Mouse (Mus musculus): Measurements from ENCODE around the gene Ldhc.
A peak's percentile ranks its signal among the peaks of the same experiment; 100 is the strongest.
"Not testable (repeated sequence)": the region's sequence is repeated elsewhere in the genome, so short reads cannot be mapped to it uniquely, and the experiment has no call there.

Gene Ldhc

GRCm38 (mm10) chr7:46843576-46843975, 17.4 kb upstream of the Ldhc start:
- peak; percentile 56 for DNase-seq

DNA sequence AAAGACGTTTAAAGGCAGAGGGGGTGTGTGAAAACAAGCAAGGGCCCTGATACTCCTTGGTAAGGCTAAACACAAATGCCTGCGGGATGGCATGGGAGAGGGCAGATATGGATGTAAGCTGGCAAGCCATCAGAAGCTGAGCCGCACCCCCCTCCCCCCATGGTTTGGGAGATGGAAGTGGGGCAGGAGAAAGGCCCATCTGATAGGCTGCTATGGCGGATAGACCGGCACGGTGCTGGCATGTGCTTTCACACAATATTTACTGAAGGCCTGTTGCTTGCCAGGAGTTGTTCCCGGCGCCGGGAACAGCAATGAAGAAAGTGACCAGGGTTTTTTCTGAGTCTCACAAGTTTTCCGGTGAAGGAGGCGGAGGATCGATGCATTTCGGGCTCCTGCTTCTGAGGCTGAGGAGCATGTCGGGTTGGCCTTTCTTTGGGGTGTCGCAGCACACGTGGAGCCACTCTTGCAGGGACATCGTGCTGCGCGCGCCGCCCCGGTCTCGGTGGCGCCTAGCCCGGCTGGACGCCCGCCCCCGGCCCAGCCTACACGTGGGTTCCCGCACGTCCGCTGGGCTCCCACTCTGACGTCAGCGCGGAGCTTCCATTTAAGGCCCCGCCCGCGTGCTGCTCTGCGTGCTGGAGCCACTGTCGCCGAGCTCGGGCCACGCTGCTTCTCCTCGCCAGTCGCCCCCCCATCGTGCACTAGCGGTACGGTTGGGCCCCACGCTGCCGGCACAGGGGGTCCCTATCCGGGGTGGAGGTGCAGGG, 15.6 kb upstream of the Ldhc start:
- peak; percentile 88 for DNase-seq

DNA sequence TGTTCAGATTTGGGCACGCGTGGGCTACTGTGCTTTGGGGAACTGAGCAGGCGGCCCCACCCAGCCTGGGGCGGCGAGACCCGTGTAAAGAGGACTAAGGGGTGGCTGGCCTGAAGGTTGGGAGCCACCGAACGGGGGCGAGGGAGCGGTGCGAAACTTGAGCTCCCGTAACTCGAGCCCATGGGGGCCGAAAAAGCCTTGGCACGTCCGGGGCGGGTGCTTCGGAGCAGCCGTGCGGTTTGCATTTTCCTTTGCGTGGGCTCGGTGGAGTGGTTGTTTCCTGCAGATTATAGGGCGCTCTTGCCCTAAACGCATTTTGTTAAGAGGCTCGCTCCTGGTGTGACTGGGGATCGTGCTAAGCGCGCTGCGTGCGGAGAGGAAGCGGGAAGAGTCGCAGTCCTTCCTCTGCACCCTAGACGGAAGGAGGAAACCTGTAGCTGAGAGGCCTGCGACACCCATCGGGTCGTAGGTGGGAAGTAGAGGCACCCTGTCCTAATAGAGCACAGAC, 15.0 kb upstream of the Ldhc start:
- DNase-seq = no peak

- peak; percentile 70 for DNase-seq
These were observed 14.3 kb upstream of the Ldhc start for GRCm38 (mm10) chr7:46846486-46847244.

DNA sequence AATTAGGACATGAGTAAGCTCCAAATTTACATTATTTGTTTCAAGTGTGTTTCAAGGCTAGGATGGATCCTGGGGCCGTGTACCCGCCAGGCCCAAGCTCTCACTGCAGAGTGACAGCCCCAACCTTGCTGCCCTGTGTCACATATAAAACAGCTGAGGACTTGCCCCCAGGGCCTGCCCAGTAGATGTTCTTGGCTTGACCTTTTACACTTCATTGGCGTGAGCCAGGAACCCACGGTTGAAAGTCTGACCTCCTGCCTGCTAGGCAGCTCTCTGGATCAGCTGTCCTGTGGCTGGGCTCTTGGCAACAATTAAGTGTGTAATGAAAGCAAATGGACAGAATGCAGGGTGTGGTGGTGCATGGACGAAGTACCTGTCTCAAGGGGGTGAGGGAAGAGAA, 11.7 kb upstream of the Ldhc start:
- no peak for DNase-seq

- no peak for DNase-seq
These were observed 10.0 kb upstream of the Ldhc start for GRCm38 (mm10) chr7:46851026-46851425.

DNA sequence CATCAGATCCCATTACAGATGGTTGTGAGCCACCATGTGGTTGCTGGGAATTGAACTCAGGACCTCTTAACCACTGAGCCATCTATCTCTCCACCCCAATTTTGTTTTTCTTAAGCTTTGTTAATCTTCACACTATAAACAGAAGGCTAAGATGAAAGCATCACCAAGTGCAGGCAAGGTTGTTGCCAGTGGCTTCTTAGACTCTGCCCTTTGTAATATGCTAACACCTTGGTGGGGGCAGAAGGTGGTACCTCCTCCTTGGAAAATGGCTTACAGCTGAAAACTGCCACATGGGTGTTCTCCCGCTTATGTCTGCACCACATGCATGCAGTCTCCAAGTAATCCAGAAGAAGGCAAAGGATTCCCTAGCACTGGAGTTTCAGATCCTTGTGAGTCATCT, 8.3 kb upstream of the Ldhc start:
- no peak for DNase-seq

DNA sequence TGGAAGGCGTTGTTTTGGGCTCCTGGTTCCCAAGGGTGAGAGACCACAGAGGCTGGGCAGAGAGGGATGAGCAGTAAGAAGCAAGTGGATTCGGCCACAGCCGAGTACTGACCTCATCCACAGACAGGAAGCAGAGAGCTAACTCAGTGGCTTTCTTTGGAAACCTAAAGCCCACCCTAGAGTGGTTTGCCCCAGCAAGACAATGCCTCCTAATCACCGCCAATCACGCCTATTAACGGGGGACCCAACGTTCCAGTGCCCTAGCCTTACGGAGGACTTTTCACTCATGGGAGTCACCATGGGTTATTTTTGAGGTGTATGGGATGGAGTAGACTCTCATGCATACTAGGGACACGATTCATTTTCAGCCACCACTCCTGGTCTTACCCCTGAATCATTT, 7.6 kb upstream of the Ldhc start:
- DNase-seq = no peak

DNA sequence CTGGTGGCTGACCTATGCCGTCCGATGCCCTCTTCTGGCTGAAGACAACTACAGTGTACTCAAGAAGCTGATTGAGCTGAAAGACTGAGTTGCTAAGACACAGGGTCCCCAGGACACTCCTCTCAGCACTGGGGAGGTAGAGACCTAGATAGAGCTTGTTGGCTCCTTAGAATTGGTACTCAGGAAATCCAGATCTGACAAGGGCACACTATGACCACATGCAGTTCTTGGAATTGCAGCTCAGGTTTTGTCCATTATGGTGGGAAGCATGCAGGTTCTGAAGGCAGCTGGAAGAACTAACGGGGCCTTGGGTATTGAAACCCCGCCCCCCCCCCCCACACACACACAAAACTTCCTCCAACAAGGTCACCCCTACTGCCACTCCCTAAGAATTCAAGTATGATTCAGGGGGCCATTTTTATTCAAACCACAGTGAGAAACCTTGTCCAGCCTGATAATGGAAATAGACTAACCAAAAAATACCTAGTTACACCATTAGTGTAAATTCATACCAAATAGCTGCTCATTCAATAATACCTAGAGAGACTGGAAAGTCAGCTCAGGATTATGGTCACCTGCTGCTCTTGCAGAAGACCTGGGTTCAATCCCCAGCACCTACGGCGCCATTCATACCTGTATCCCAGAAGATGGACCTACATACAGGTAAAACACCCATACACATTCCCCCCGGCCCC, 5.0 kb upstream of the Ldhc start:
- no peak for DNase-seq

- no peak for DNase-seq
These were observed 3.6 kb upstream of the Ldhc start for GRCm38 (mm10) chr7:46857436-46857835.

DNA sequence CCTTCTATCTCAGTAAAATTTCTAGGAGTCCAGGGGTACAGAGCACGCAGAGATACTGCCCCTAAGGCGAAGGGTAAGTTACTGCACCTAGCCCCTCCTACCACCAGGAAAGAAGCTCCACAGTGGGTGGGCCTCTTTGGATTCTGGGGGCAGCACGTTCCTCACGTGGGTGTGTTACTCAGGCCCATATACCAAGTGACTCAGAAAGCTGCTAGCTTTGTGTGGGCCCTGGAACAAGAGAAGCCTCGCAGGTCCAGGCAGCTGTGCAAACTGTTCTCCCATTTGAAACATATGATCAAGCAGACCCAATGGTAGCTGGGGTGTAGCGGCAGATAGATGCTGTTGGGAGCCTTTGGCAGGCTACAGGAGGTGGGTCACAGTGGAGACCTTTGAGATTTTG, 2.0 kb upstream of the Ldhc start:
- no peak for DNase-seq

- DNase-seq = no peak
These were observed 11.0 kb downstream of the Ldhc start for GRCm38 (mm10) chr7:46871988-46872387.

DNA sequence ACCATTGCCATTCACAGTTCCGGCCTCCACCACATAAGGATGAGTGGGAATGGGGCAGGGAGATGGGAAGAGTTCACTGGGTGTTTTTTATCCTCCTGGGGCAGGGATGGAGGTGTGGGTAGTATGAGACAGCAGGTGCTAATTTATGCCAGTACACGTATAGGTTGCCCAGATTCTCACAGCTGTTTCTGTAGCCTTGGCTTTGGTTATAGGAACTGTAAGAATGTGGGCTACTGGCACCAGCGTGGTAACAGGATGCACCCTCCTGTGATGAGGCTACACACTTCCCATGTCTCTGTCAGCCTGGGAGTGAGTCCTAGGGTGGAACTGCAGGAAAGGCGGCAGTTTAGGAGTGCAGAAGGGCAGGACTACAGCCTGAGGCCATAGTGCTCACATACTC, 15.8 kb downstream of the Ldhc start:
- no peak for DNase-seq

DNA sequence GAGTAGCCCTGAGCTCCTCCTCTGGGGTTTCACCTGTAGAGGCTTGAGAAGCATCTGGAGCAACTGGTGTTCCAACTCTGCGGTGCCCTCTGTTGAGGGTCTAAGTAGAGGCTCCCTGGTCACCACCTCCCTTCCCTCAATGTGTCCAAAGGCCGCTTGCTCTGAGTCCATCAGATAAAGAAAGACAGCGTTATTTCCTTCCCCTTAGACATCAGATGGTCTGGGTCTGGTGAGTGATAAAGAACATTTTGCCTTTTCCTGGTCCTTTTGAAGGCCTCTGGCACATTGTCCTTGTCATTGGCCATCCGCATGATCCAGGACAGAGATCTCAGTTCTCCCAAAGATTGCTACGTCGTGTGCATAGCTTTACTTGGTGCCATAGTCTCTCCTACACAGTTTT, 16.3 kb downstream of the Ldhc start:
- no peak for DNase-seq

DNA sequence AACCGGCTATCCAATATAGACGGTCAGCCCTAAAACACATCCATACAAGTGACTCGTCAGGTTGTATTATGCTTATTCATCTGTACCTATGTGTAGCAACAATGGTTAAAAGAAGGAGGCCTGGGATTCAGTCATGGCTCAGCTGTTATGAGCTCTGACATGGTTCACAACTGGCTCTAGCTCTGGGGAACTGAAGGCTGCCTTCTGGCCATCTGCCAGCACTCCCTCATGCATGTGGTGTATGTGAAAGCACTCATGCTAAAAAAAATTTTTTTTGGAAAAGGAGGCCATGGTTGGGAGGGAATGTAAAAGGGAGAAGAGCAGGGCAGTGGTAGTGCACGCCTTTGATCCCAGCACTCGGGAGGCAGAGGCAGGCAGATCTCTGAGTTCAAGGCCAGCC, 18.8 kb downstream of the Ldhc start:
- DNase-seq = no peak

DNA sequence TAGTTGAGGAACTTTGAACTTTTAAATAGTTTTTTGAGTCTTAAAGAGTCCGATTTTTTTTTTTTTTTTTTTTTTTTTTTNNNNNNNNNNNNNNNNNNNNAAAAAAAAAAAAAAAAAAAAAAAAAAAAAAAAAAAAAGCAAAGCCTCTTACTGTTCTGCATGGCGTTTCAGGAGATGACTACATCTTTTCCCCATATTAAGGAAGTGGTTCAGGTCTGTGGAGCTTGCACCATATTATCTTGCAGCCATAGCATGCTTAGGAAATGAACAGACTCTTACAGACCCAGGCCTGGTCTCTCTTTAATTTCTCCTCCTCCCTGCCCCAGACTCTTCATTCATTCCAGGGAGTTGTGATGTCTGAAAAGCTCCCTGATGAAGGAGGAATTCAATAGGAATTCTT, 20.0 kb downstream of the Ldhc start:
- no peak for DNase-seq

DNA sequence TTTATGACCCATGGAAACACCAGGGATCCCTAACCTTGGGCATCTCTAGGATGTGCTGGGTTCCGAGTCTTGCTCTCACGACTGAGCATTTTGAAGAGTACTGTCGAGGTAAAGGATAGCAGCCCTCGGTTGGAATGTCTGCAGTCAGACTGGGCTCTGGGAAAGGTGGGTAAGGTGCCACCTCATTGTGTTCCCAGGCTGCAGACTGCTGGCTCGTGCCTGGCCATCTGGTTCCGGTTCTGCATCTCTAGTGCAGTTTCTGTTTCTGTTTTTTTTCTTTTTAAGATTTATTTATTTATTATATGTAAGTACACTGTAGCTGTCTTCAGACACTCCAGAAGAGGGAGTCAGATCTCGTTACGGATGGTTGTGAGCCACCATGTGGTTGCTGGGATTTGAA, 20.9 kb downstream of the Ldhc start:
- not testable (repeated sequence) for DNase-seq

GRCm38 (mm10) chr7:46883304-46883703, 22.3 kb downstream of the Ldhc start:
- no peak for DNase-seq

DNA sequence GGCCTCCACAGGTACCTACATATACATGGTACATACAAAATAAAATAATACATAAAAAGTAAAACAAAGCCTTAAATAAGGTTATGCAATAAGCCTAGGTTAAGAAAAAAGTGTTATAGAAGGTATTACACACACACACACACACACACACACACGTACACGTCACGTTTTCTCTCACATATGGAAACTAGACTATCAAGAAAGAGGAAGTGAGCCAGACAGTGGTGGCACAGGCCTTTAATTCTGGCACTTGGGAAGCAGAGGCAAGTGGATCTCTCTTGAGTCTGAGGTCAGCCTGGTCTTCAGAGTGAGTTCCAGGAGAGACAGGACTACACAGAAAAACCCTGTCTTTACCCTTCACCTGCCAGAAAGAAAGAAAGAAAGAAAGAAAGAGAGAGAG, 34.5 kb downstream of the Ldhc start:
- no peak for DNase-seq

GRCm38 (mm10) chr7:46899343-46899742, 38.3 kb downstream of the Ldhc start:
- DNase-seq = no peak

GRCm38 (mm10) chr7:46911250-46911649, 50.2 kb downstream of the Ldhc start:
- DNase-seq = no peak

DNA sequence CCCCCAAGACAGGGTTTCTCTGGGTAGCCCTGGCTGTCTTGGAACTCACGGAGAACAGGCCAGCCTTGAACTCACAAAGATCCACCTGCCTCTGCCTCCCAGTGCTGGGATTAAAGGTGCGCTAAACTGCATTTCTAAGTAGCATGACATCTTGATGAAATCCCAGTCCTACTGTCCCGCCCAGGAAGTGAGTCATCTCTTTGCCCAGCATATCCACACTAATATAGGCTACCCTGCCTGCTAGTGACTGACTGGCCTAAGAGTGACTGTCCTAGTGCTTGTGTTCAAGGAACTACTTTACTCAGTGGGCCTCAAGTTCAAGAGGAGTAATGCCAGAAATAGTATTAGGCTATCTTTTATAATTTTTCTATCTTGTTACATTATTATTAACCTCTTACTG, 55.4 kb downstream of the Ldhc start:
- no peak for DNase-seq

DNA sequence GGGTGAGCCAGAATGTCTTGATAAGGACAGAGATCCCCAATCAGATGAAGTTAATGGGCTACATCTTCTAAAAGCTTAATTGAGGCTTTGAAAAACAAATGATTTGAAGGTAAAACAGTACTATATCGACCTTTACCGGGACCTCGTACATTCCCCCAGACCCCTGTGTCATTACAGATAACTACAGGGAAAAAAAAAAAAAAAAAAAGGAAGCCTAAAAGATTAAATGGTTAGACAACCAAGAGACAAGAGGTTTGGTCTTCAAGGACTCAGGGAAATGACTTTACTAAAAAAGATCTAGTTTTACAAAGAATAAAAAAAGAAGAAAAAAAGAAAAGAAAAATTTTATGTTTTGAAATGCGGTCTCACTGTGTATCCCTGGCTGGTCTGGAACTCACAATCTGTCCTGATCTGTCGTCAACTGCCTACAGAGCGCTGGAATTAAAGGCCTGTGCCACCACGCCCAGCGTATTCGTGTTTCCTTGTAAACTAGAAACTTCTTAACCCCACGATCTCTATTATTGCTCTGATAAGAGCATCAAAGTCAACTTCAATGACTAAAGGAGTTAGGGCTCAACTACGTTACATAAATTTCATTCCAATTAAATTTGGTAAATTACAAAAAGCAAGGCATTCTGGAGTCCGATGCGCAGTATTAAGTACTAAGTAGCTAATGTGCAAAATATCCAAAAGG, 57.8 kb downstream of the Ldhc start:
- DNase-seq = no peak

All from cerebellum, adult 9-11 months (tissue).